Mouse (Mus musculus) cerebellum, postnatal 36 days (tissue): ENCODE measurements at regions not wholly inside any gene's neighbourhood (a gene's known extent, or its start where the extent isn't known, plus 50 kb on each side); places are given as distances from the start of the nearest gene placed in this dataset.

Experiments
- DNase-seq, 2 experiments: peaks; one replicate each; pipeline ENCODE4 v3.0.0; 2021 to 2022; ENCODE audit warnings: mixed read lengths in 2 of 2

- DNase-seq: no peak
Measured at GRCm38 (mm10) chr4:67378632-67379031, 551.2 kb downstream of the Tlr4 start.

GRCm38 (mm10) chr4:67387834-67388233, 560.5 kb downstream of the Tlr4 start:
- DNase-seq: no peak

GRCm38 (mm10) chr4:67402977-67403376, 575.6 kb downstream of the Tlr4 start:
- DNase-seq: no peak

- DNase-seq: no peak
Measured at GRCm38 (mm10) chr4:67424064-67424463, 596.7 kb downstream of the Tlr4 start.

- no peak for DNase-seq
Measured at GRCm38 (mm10) chr4:67425712-67426111, 598.3 kb downstream of the Tlr4 start.

GRCm38 (mm10) chr4:67447835-67448234, 620.5 kb downstream of the Tlr4 start:
- DNase-seq: no peak

- DNase-seq: peak in 1 of 2 experiments; percentile 14
Measured at GRCm38 (mm10) chr4:67459871-67460270, 632.5 kb downstream of the Tlr4 start.

GRCm38 (mm10) chr4:67473034-67473433, 645.6 kb downstream of the Tlr4 start:
- no peak for DNase-seq

- DNase-seq: peak; percentile 62 to 72
Measured at GRCm38 (mm10) chr4:67477264-67477845, 650.0 kb downstream of the Tlr4 start.

- DNase-seq: peak; percentile 7 to 37
Measured at GRCm38 (mm10) chr4:67478081-67478480, 650.7 kb downstream of the Tlr4 start.

GRCm38 (mm10) chr4:67522235-67522634, 694.9 kb downstream of the Tlr4 start:
- DNase-seq: peak; percentile 90 to 92

- DNase-seq: no peak
Measured at GRCm38 (mm10) chr4:67523158-67523557, 695.8 kb downstream of the Tlr4 start.

- no peak for DNase-seq
Measured at GRCm38 (mm10) chr4:67529586-67529985, 702.2 kb downstream of the Tlr4 start.

- no peak for DNase-seq
Measured at GRCm38 (mm10) chr4:67539466-67539865, 712.1 kb downstream of the Tlr4 start.

- no peak for DNase-seq
Measured at GRCm38 (mm10) chr4:67546013-67546412, 718.6 kb downstream of the Tlr4 start.

GRCm38 (mm10) chr4:67547957-67548356, 720.6 kb downstream of the Tlr4 start:
- peak; percentile 77 to 81 for DNase-seq

- no peak for DNase-seq
Measured at GRCm38 (mm10) chr4:67553511-67553910, 726.1 kb downstream of the Tlr4 start.

- DNase-seq: no peak
Measured at GRCm38 (mm10) chr4:67574816-67575215, 747.4 kb downstream of the Tlr4 start.

GRCm38 (mm10) chr4:67589501-67589900, 762.1 kb downstream of the Tlr4 start:
- DNase-seq: peak in 1 of 2 experiments; percentile 28

GRCm38 (mm10) chr4:67589976-67590727, 762.8 kb downstream of the Tlr4 start:
- peak; percentile 91 to 96 for DNase-seq

GRCm38 (mm10) chr4:67607166-67607565, 779.8 kb downstream of the Tlr4 start:
- no peak for DNase-seq

- DNase-seq: no peak
Measured at GRCm38 (mm10) chr4:67614486-67615067, 787.2 kb downstream of the Tlr4 start.

GRCm38 (mm10) chr4:67626641-67627040, 799.3 kb downstream of the Tlr4 start:
- no peak for DNase-seq

- DNase-seq: peak; percentile 21 to 32
Measured at GRCm38 (mm10) chr4:67646090-67646489, 818.7 kb downstream of the Tlr4 start.
